Mouse (Mus musculus) forebrain, embryonic 13.5 days (tissue): ENCODE measurements at regions not wholly inside any gene's neighbourhood (a gene's known extent, or its start where the extent isn't known, plus 50 kb on each side); places are given as distances from the start of the nearest gene placed in this dataset.

Source experiments
- ATAC-seq: fragments of 200-750 bp; cut with Nextera tagmentation; 2 replicates; pipeline ENCODE4 v1.8.0; 2017
- H3K27ac ChIP-seq: fragments of 300-500 bp; sonication (generic); 2 replicates; pipeline ENCODE4 v1.5.1; 2015; ENCODE audit warnings: inconsistent platforms, mild to moderate bottlenecking, moderate library complexity
- H3K27me3 ChIP-seq: fragments of 300-500 bp; sonication (generic); 2 replicates; pipeline ENCODE4 v1.6.1; 2015; ENCODE audit warnings: mild to moderate bottlenecking, inconsistent platforms
- H3K36me3 ChIP-seq: fragments of 300-500 bp; sonication (generic); 2 replicates; pipeline ENCODE4 v1.6.1; 2015; ENCODE audit warnings: mild to moderate bottlenecking, inconsistent platforms; ENCODE audit not compliant: poor library complexity, severe bottlenecking
- H3K4me1 ChIP-seq: fragments of 300-500 bp; sonication (generic); 2 replicates; pipeline ENCODE4 v1.6.1; 2015; ENCODE audit warnings: inconsistent platforms
- H3K4me2 ChIP-seq: fragments of 300-500 bp; sonication (generic); 2 replicates; pipeline ENCODE4 v1.6.1; 2015; ENCODE audit warnings: inconsistent platforms, mild to moderate bottlenecking, moderate library complexity
- H3K4me3 ChIP-seq: fragments of 300-500 bp; sonication (generic); 2 replicates; pipeline ENCODE4 v1.5.1; 2015; ENCODE audit warnings: mild to moderate bottlenecking, inconsistent platforms
- H3K9ac ChIP-seq: fragments of 300-500 bp; sonication (generic); 2 replicates; pipeline ENCODE4 v1.6.1; 2015; ENCODE audit warnings: mild to moderate bottlenecking, inconsistent platforms
- H3K9me3 ChIP-seq: fragments of 300-500 bp; sonication (generic); replicated peaks from 2 replicates; pipeline ENCODE4 v1.6.1; 2016; ENCODE audit warnings: inconsistent platforms
- WGBS: fragments of 180-500 bp; shearing (Covaris S2); methylation state at CpG from one replicate; pipeline ENCODE4 v1.1.7; 2015; 5-methylcytosine and 5-hydroxymethylcytosine counted together

DNA sequence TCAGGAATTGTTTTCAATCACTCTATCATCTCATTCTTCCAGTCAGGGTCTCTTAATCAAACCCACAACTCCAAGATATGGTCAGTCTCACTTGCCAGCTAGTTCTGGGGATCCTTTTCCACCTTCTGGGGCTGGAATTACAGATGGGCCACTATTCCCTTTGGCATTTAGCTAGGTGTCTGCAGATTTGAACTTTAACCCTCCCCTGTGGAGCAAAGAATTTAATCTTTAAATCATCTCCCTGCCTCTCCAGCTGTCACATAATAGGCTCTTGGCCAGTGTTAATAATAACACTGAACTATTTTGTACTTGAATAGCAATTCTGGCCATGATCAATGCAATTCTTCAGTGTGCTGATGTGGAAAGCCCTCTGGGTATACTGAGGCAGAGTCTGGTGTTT, 435.0 kb upstream of the Tmem132c start:
- Histone ChIP-seq H3K27ac (no peak overlapping the region), H3K4me2 (no peak overlapping the region), H3K9me3 (peaks cover 2% of the 10 kb centered on the region; the same call in 1 of the 2 replicates), H3K9ac (no peak overlapping the region), H3K36me3 (no peaks in the 10 kb centered on the region), H3K4me3 (no peak overlapping the region), H3K4me1 (no peaks in the 10 kb centered on the region), H3K27me3 (no peaks in the 10 kb centered on the region)
- no peak for ATAC-seq

DNA sequence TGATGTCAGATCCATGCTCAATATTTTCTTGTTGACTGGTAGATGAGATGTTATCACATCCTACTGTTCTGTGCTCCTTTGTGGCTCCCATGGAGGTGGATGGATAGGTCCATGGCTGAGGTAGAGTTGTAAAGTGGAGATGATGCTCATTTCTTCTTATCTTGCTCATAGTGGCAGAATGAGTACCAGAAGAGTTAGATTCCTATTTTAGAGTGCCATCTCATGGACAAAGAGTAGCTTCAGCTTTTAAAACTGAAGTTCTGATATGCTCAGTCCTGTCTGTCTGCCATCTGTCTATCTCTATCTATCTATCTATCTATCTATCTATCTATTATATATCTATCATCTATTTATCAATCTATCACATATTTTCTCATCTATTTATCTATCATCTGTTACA, 425.5 kb upstream of the Tmem132c start:
- H3K4me3 ChIP-seq = no peak overlapping the region
- no peak overlapping the region for H3K27ac ChIP-seq
- no peak for ATAC-seq
- no peak overlapping the region for H3K4me2 ChIP-seq
- H3K9me3 ChIP-seq = peaks cover 11% of the 10 kb centered on the region; the same call in 1 of the 2 replicates
- H3K9ac ChIP-seq = no peak overlapping the region
- H3K36me3 ChIP-seq = no peaks in the 10 kb centered on the region
- H3K27me3 ChIP-seq = no peaks in the 10 kb centered on the region
- H3K4me1 ChIP-seq = no peaks in the 10 kb centered on the region

DNA sequence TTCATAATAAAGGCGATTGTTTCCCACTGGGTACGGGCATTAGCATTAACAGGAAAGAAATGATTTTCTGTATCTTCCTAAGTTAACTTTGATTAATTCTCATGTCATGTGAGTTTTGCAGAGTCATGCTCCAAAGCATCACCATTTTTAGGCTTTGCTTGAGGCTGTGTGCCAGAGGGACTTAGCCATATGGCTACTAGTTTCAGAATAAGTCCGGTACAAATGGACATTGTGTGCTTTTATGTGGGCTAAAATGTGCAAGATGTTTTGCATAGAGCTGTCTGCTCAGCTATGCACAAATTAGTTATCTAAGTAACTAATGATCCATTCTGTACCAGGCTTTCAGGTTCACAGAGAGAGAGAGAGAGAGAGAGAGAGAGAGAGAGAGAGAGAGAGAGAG, 406.2 kb upstream of the Tmem132c start:
- no peak overlapping the region for H3K27ac ChIP-seq
- no peak overlapping the region for H3K4me2 ChIP-seq
- ATAC-seq = no peak
- H3K4me3 ChIP-seq = no peak overlapping the region
- no peaks in the 10 kb centered on the region for H3K36me3 ChIP-seq
- no peaks in the 10 kb centered on the region for H3K9me3 ChIP-seq
- 95% methylated on average over 3 of the region's 3 CpGs for WGBS
- H3K27me3 ChIP-seq = no peaks in the 10 kb centered on the region
- H3K4me1 ChIP-seq = 0 out of 2 replicates have a peak, but pooled peaks cover 3% of the 10 kb centered on the region
- no peak overlapping the region for H3K9ac ChIP-seq

DNA sequence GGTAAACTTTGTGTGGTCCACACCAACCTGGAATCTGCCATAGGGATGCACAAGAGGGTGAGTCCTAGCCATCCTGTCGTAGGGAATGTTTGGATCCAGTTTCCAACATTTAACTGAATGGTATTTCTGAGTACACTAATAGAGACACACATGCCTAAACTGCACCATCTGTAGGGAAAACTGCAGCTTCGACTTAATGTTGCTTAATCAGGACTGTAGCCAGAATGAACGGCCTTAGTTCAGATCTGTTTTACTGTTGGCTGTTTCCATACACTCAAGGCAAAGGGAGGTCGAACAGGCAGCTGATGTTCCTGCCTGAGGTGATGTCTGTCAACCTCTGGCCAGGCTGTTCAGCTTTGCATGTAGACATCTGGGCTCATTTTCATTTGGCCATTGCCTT, 399.0 kb upstream of the Tmem132c start:
- WGBS = 83% methylated on average over 4 of the region's 4 CpGs
- no peak overlapping the region for H3K4me2 ChIP-seq

DNA sequence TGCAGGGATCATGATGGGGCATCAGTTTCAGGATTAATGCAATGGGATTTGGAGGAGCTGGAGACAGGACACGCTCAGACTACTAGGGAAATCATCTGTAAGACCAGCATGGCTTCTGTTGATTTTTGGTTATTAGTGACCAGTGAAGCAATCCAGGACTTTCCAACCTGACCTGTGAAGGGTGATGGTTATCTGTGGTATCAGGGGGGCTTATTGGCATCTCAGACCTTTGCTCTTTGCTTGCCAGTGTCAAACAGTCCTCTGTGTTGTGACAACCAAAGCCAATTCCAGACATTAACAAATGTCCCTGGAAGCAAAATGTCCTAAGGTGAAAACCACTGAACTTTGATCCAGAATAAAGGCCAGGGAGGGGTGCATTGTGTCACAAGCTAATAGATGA, 379.5 kb upstream of the Tmem132c start:
- H3K9me3 ChIP-seq = no peaks in the 10 kb centered on the region
- H3K27ac ChIP-seq = no peak overlapping the region
- 97% methylated on average over 1 of the region's 1 CpGs for WGBS
- no peak overlapping the region for H3K9ac ChIP-seq
- no peaks in the 10 kb centered on the region for H3K36me3 ChIP-seq
- H3K4me3 ChIP-seq = no peak overlapping the region
- no peak for ATAC-seq
- H3K4me1 ChIP-seq = no peaks in the 10 kb centered on the region
- H3K4me2 ChIP-seq = no peak overlapping the region
- H3K27me3 ChIP-seq = no peaks in the 10 kb centered on the region

More for the DNA sequence above, 399.0 kb upstream of the Tmem132c start:
- no peak overlapping the region for H3K4me3 ChIP-seq
- no peaks in the 10 kb centered on the region for H3K9me3 ChIP-seq
- H3K27me3 ChIP-seq = no peaks in the 10 kb centered on the region
- ATAC-seq = no peak
- H3K9ac ChIP-seq = no peak overlapping the region
- H3K4me1 ChIP-seq = no peaks in the 10 kb centered on the region
- H3K36me3 ChIP-seq = no peaks in the 10 kb centered on the region
- H3K27ac ChIP-seq = no peak overlapping the region

DNA sequence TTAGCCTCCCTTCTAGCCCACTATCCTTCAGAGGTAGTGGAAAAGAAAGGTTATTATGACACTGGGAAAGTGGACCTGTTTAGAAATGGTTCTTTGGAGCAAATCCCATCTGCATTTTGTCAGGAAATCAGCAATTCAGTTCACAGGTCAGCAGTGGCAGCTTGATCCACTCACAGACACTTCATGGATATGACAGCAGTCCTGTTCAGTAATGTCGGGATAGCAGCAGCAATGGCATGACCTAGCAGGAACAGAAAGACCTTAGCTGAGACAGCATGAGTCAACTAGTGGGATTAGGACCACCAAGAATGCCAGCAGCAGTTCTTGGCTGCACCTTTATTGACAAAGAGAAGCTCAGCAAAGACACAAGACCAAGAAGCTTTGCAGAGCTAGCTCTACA, 365.8 kb upstream of the Tmem132c start:
- Histone ChIP-seq H3K36me3 (no peaks in the 10 kb centered on the region), H3K27me3 (no peaks in the 10 kb centered on the region), H3K4me3 (no peak overlapping the region), H3K4me1 (no peaks in the 10 kb centered on the region), H3K9ac (no peak overlapping the region), H3K9me3 (no peaks in the 10 kb centered on the region), H3K27ac (no peak overlapping the region), H3K4me2 (no peak overlapping the region)
- 90% methylated on average over 1 of the region's 1 CpGs for WGBS
- ATAC-seq = no peak

DNA sequence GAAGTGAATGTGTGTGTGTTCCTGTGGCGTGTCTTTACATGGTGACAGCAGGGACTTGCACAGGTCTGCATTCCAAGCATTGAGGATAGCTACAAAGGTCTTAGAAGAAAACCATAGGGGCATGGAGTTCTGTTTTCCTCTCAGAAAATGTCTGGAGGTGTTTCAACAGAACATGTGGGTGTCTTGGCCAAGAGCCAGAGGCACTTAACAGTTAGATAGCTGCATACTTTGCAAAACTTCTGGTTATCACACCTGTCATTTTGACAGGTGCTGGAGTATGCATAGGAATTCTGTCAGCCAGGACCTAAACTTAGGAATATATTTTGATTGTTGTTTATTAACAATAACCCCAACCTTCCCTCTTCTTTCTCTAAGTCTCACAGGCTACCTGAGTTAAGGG, 350.9 kb upstream of the Tmem132c start:
- H3K4me3 ChIP-seq = no peak overlapping the region
- no peaks in the 10 kb centered on the region for H3K4me1 ChIP-seq
- H3K27me3 ChIP-seq = no peaks in the 10 kb centered on the region
- no peak overlapping the region for H3K9ac ChIP-seq
- WGBS = 80% methylated on average over 1 of the region's 1 CpGs
- ATAC-seq = no peak
- no peak overlapping the region for H3K4me2 ChIP-seq
- H3K27ac ChIP-seq = no peak overlapping the region
- H3K36me3 ChIP-seq = no peaks in the 10 kb centered on the region
- H3K9me3 ChIP-seq = no peaks in the 10 kb centered on the region

DNA sequence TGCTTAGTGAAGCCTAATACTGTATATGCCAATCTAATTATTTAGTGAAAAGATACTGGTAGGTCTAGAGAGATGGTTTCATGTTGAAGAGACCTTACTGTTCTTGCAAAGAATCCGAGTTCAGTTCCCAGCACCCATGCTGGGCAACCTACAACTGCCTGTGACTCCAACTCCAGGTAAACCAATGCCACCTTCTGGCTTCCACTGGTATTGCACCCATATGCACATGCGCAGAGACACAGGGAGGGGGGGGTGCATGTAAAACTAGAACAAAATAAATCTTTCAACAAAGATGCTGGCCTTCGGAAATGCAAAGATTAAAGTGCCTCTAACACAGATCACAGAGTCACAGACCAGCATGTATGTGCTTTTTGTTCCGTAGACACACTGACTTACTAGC, 348.5 kb upstream of the Tmem132c start:
- Histone ChIP-seq H3K4me1 (no peaks in the 10 kb centered on the region), H3K9me3 (no peaks in the 10 kb centered on the region), H3K9ac (no peak overlapping the region), H3K4me3 (no peak overlapping the region), H3K36me3 (no peaks in the 10 kb centered on the region), H3K4me2 (no peak overlapping the region), H3K27me3 (no peaks in the 10 kb centered on the region), H3K27ac (no peak overlapping the region)
- ATAC-seq = no peak
- 97% methylated on average over 4 of the region's 4 CpGs for WGBS

DNA sequence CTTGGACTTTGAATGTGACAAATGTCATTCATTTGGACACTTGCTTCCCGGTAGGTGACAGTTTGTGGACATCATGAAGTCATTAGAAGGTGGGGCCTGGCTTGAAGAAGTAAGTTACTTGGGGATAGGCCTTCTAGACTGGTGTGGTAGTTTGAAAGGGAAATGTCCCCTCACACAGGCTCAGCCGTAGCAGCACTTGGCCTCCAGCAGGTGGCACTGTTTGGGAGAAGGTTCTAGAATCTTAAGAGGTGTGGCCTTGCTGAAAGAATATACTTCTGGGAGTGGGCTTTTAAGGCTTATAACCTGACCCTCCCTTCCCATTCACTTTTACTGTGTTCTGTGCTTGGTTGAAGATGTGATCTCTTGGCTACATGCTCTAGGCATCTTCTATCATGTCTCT, 331.5 kb upstream of the Tmem132c start:
- Histone ChIP-seq H3K27ac (no peak overlapping the region), H3K4me1 (no peaks in the 10 kb centered on the region), H3K4me3 (no peak overlapping the region), H3K4me2 (no peak overlapping the region), H3K36me3 (no peaks in the 10 kb centered on the region), H3K27me3 (no peaks in the 10 kb centered on the region), H3K9me3 (no peaks in the 10 kb centered on the region), H3K9ac (no peak overlapping the region)
- ATAC-seq = no peak
- 97% methylated on average over 2 of the region's 2 CpGs for WGBS

DNA sequence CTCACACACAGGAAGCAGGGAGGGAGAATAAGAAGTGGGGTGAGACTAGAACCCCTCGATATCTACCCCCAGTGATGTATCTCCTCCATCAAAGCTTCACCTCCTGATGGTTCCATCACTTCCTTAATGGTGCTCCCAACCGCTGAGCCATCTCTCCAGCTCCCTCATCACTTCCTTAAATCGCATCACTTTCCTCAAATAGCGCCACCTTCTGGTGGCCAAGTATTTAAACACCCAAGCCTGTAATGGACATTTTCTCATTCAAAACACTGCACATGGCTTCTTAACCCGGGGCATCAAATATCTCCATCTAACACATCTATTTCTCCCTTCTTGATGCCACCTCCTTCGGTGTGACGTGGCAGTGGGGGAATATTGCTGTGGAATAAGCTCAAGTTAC, 324.3 kb upstream of the Tmem132c start:
- ATAC-seq = no peak
- H3K4me1 ChIP-seq = no peaks in the 10 kb centered on the region
- H3K4me2 ChIP-seq = no peak overlapping the region
- 82% methylated on average over 7 of the region's 7 CpGs for WGBS
- H3K27ac ChIP-seq = no peak overlapping the region
- H3K36me3 ChIP-seq = no peaks in the 10 kb centered on the region
- H3K27me3 ChIP-seq = no peaks in the 10 kb centered on the region
- H3K9ac ChIP-seq = no peak overlapping the region
- H3K9me3 ChIP-seq = peaks cover 4% of the 10 kb centered on the region; the same call in 1 of the 2 replicates
- H3K4me3 ChIP-seq = no peak overlapping the region

DNA sequence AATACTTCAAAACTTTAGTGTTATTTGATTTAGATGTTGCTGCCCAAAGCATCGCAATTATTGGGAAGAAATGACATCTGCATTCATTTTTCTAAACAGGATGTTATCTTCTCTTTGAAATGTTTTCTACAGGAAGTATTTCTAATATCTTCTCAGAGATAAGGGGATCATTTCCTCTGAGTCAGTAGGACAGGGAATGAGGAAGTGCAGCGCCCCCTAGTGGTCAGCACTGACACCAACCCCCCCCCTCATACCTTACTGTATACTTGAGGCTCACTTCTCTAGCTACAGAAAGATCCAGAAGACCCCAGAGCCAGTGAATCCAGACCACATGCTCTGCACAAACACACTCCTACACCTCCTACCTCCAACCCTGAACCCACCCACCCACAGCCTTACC, 308.1 kb upstream of the Tmem132c start:
- no peaks in the 10 kb centered on the region for H3K9me3 ChIP-seq
- no peaks in the 10 kb centered on the region for H3K27me3 ChIP-seq
- no peak overlapping the region for H3K27ac ChIP-seq
- H3K9ac ChIP-seq = no peak overlapping the region
- H3K4me2 ChIP-seq = no peak overlapping the region
- H3K4me1 ChIP-seq = no peaks in the 10 kb centered on the region
- 49% methylated on average over 2 of the region's 2 CpGs for WGBS
- H3K36me3 ChIP-seq = no peaks in the 10 kb centered on the region
- ATAC-seq = no peak
- H3K4me3 ChIP-seq = no peak overlapping the region

DNA sequence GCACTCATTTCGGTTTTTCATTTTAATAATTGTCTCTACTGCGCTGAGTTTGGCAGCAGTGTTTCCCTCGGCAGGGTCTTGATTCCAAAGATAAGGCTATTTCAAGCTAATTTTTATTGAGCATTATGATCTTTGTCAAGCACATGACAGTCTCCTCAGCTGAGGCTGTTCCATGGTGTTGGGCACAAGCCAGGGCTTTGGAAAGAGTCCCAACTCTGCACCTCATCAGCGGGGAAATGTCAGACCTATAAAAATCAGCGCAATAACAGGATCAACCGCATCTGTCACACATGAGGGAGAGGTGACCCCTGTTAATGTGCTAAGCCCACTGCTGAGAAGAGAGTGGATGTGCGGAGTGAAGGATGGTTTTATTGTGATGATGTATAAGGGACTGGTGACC, 296.7 kb upstream of the Tmem132c start:
- Histone ChIP-seq H3K27me3 (no peaks in the 10 kb centered on the region), H3K4me2 (no peak overlapping the region), H3K4me3 (no peak overlapping the region), H3K9me3 (no peaks in the 10 kb centered on the region), H3K36me3 (no peaks in the 10 kb centered on the region), H3K4me1 (no peaks in the 10 kb centered on the region), H3K27ac (no peak overlapping the region), H3K9ac (no peak overlapping the region)
- WGBS = 76% methylated on average over 7 of the region's 7 CpGs
- ATAC-seq = no peak

DNA sequence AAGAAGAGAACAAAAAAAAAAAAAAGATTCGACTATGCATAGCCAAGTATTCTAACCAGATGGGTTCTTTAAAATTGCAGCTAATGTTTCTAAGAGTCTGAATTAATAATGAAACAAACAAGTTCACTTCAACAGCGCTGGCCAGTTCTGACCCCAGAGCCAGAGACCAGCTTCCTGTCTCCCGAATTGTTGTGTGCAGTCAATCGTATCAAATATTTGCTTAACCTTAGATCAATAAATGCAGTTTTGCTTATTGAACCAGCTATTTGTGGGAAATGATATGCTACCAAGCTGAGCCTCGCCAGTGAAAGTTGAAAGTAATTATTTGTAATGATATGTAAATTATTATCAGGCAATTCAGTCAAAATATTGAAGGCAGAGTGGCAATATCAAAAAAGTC, 287.4 kb upstream of the Tmem132c start:
- no peak for ATAC-seq
- Histone ChIP-seq H3K9ac (no peak overlapping the region), H3K4me2 (no peak overlapping the region), H3K27ac (no peak overlapping the region), H3K9me3 (no peaks in the 10 kb centered on the region), H3K4me3 (no peak overlapping the region), H3K27me3 (no peaks in the 10 kb centered on the region), H3K4me1 (no peaks in the 10 kb centered on the region), H3K36me3 (no peaks in the 10 kb centered on the region)
- 79% methylated on average over 5 of the region's 5 CpGs for WGBS
